Mouse (Mus musculus) lung, embryonic 14.5 days (tissue): ENCODE measurements around the gene Rtn1. TPM values are rescaled to one million over a fixed set of nuclear protein-coding genes. Genes with fewer than 3 reads are reported as not detected.

Source experiments
- ATAC-seq: fragments of 200-750 bp; cut with Nextera tagmentation; 2 replicates; pipeline ENCODE4 v1.8.0; 2017; ENCODE audit warnings: mild to moderate bottlenecking, moderate TSS enrichment, moderate library complexity; ENCODE audit not compliant: insufficient read depth
- DNase-seq: peaks from one replicate; pipeline ENCODE4 v3.0.0-alpha.2; 2015
- H3K27ac ChIP-seq: fragments of 300-500 bp; sonication (generic); 2 replicates; pipeline ENCODE4 v1.5.1; 2014; ENCODE audit warnings: low read depth, mild to moderate bottlenecking, moderate library complexity
- H3K27me3 ChIP-seq: fragments of 300-500 bp; sonication (generic); 2 replicates; pipeline ENCODE4 v1.6.1; 2014; ENCODE audit warnings: low read length, control low read depth; ENCODE audit not compliant: insufficient read depth
- H3K36me3 ChIP-seq: fragments of 300-500 bp; sonication (generic); 2 replicates; pipeline ENCODE4 v1.6.1; 2014; ENCODE audit warnings: control low read depth; ENCODE audit not compliant: insufficient read depth
- H3K4me1 ChIP-seq: fragments of 300-500 bp; sonication (generic); 2 replicates; pipeline ENCODE4 v1.6.1; 2014; ENCODE audit warnings: antibody characterized with exemption, control low read depth; ENCODE audit not compliant: insufficient read depth
- H3K4me2 ChIP-seq: fragments of 300-500 bp; sonication (generic); 2 replicates; pipeline ENCODE4 v1.6.1; 2014; ENCODE audit warnings: mild to moderate bottlenecking
- H3K4me3 ChIP-seq: fragments of 300-500 bp; sonication (generic); 2 replicates; pipeline ENCODE4 v1.5.1; 2014; ENCODE audit warnings: low read depth, low read length
- H3K9ac ChIP-seq: fragments of 300-500 bp; sonication (generic); 2 replicates; pipeline ENCODE4 v1.6.1; 2014
- H3K9me3 ChIP-seq: fragments of 300-500 bp; sonication (generic); 2 replicates; pipeline ENCODE4 v1.6.1; 2016; ENCODE audit warnings: low read depth, low read length, control low read depth
- CTCF ChIP-seq: IDR thresholded peaks from 2 replicates; pipeline ENCODE4 v1.5.1; 2016; ENCODE audit warnings: antibody characterized with exemption, low read depth
- WGBS: fragments of 180-500 bp; shearing (Covaris S2); extraction: QIAGEN DNeasy Blood & Tissue Kit; methylation state at CpG from one replicate; pipeline ENCODE4 v1.1.7; 2014; 5-methylcytosine and 5-hydroxymethylcytosine counted together
- polyA plus RNA-seq: library from polyadenylated mRNA; unstranded; fragments of >200 nt; fragmentation: Nextera tagmentation; extraction: Ambion mirVana; gene quantifications from 2 replicates; pipeline ENCODE4 v1.2.1, GENCODE M21; 2014

Rtn1 gene
- polyA plus RNA-seq, 1 experiment from 2014 or later = 9.4 TPM

GRCm38 (mm10) chr12:72229451-72230196 lies 179.2 kb downstream of the Rtn1 start:
- ATAC-seq = no peak
- no peak for TF ChIP-seq CTCF
- H3K27ac ChIP-seq = no peak overlapping the region
- 67% methylated on average over 8 of the region's 8 CpGs for WGBS
- H3K4me2 ChIP-seq = no peak overlapping the region
- no peak for DNase-seq
- H3K4me1 ChIP-seq = no peaks in the 10 kb centered on the region
- no peaks in the 10 kb centered on the region for H3K36me3 ChIP-seq
- H3K27me3 ChIP-seq = no peaks in the 10 kb centered on the region
- no peak overlapping the region for H3K4me3 ChIP-seq
- H3K9me3 ChIP-seq = no peaks in the 10 kb centered on the region
- H3K9ac ChIP-seq = no peak overlapping the region

GRCm38 (mm10) chr12:72227731-72228130 lies 181.1 kb downstream of the Rtn1 start:
- H3K9ac ChIP-seq = no peak overlapping the region
- H3K27ac ChIP-seq = no peak overlapping the region
- no peaks in the 10 kb centered on the region for H3K27me3 ChIP-seq
- H3K36me3 ChIP-seq = no peaks in the 10 kb centered on the region
- no peak overlapping the region for H3K4me3 ChIP-seq
- ATAC-seq (no peak), DNase-seq (no peak)
- no peaks in the 10 kb centered on the region for H3K9me3 ChIP-seq
- WGBS = 84% methylated on average over 6 of the region's 6 CpGs
- H3K4me1 ChIP-seq = no peaks in the 10 kb centered on the region
- H3K4me2 ChIP-seq = no peak overlapping the region
- TF ChIP-seq CTCF = no peak

GRCm38 (mm10) chr12:72225371-72225770 lies 183.5 kb downstream of the Rtn1 start:
- Histone ChIP-seq H3K4me3 (no peak overlapping the region), H3K36me3 (no peaks in the 10 kb centered on the region), H3K4me1 (no peaks in the 10 kb centered on the region), H3K9ac (no peak overlapping the region), H3K27ac (no peak overlapping the region), H3K9me3 (no peaks in the 10 kb centered on the region), H3K27me3 (no peaks in the 10 kb centered on the region), H3K4me2 (no peak overlapping the region)
- TF ChIP-seq CTCF = no peak
- no peak for ATAC-seq
- 92% methylated on average over 3 of the region's 3 CpGs for WGBS
- no peak for DNase-seq

- Histone ChIP-seq H3K4me1 (no peaks in the 10 kb centered on the region), H3K9me3 (no peaks in the 10 kb centered on the region), H3K9ac (no peak overlapping the region), H3K27ac (no peak overlapping the region), H3K27me3 (no peaks in the 10 kb centered on the region), H3K4me2 (no peak overlapping the region), H3K4me3 (no peak overlapping the region), H3K36me3 (no peaks in the 10 kb centered on the region)
- TF ChIP-seq CTCF = no peak
- WGBS = 89% methylated on average over 16 of the region's 16 CpGs
- DNase-seq (no peak), ATAC-seq (no peak)
Observed at GRCm38 (mm10) chr12:72223557-72224102, 185.2 kb downstream of the Rtn1 start.

- peak; percentile 37 for DNase-seq
- H3K4me3 ChIP-seq = no peak overlapping the region
- 43% methylated on average over 5 of the region's 5 CpGs for WGBS
- no peaks in the 10 kb centered on the region for H3K36me3 ChIP-seq
- H3K27ac ChIP-seq = no peak overlapping the region
- H3K9me3 ChIP-seq = no peaks in the 10 kb centered on the region
- ATAC-seq = no peak
- no peak overlapping the region for H3K4me2 ChIP-seq
- no peaks in the 10 kb centered on the region for H3K27me3 ChIP-seq
- TF ChIP-seq CTCF = no peak
- no peak overlapping the region for H3K9ac ChIP-seq
- H3K4me1 ChIP-seq = no peaks in the 10 kb centered on the region
Observed at GRCm38 (mm10) chr12:72213554-72213953, 195.3 kb downstream of the Rtn1 start.

- no peak overlapping the region for H3K4me2 ChIP-seq
- WGBS = 84% methylated on average over 3 of the region's 3 CpGs
- ATAC-seq (no peak), DNase-seq (no peak)
- H3K9me3 ChIP-seq = no peaks in the 10 kb centered on the region
- no peak overlapping the region for H3K9ac ChIP-seq
- no peak overlapping the region for H3K4me3 ChIP-seq
- no peak for TF ChIP-seq CTCF
- no peaks in the 10 kb centered on the region for H3K36me3 ChIP-seq
- 0 out of 2 replicates have a peak, but pooled peaks cover 4% of the 10 kb centered on the region for H3K4me1 ChIP-seq
- no peaks in the 10 kb centered on the region for H3K27me3 ChIP-seq
- H3K27ac ChIP-seq = no peak overlapping the region
Observed at GRCm38 (mm10) chr12:72200828-72201227, 208.0 kb downstream of the Rtn1 start.

GRCm38 (mm10) chr12:72197925-72198486 lies 210.8 kb downstream of the Rtn1 start:
- DNase-seq = peak; percentile 61
- peak; percentile 68 for ATAC-seq
- peak overlapping the region; percentile 12; the same call in 1 of the 2 replicates for H3K4me3 ChIP-seq
- no peaks in the 10 kb centered on the region for H3K36me3 ChIP-seq
- no peak for TF ChIP-seq CTCF
- WGBS = 29% methylated on average over 18 of the region's 18 CpGs
- H3K27me3 ChIP-seq = no peaks in the 10 kb centered on the region
- H3K4me1 ChIP-seq = 0 out of 2 replicates have a peak, but pooled peaks cover 4% of the 10 kb centered on the region
- no peak overlapping the region for H3K27ac ChIP-seq
- no peaks in the 10 kb centered on the region for H3K9me3 ChIP-seq
- peak overlapping the region; percentile 42 for H3K4me2 ChIP-seq
- 0 out of 2 replicates have a peak overlapping the region, but pooled peaks have one; percentile 16 for H3K9ac ChIP-seq
